Mouse (Mus musculus) cerebellum, adult 11-12 months (tissue): Measurements from ENCODE around the gene Erbb3.
A peak's percentile ranks its signal among the peaks of the same experiment; 100 is the strongest.

Experiments used
- DNase-seq: peaks from one replicate; pipeline ENCODE4 v3.0.0; 2022

Gene Erbb3

GRCm38 (mm10) chr10:128612433-128613153 lies 23.1 kb upstream of the Erbb3 start:
- peak; percentile 51 for DNase-seq

DNA sequence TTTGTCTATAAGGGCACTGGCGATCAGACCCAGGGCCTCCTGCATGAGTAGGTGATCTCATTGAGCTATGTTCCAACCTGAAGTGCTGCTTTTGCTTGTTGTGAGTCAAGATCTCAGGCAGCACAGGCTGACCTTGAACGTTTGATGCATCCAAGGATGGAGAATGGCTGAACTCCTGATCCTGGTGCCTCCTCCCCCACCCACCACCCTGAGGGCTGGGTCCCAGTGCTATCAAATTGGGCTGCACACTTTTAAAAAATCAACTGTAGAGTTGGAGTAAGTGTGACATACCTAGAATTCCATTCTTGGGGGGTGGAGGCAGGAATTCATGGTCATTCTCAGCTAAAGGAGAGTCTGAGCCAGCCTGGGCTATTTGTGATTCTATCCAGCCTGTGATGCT lies 17.0 kb upstream of the Erbb3 start:
- DNase-seq: no peak

DNA sequence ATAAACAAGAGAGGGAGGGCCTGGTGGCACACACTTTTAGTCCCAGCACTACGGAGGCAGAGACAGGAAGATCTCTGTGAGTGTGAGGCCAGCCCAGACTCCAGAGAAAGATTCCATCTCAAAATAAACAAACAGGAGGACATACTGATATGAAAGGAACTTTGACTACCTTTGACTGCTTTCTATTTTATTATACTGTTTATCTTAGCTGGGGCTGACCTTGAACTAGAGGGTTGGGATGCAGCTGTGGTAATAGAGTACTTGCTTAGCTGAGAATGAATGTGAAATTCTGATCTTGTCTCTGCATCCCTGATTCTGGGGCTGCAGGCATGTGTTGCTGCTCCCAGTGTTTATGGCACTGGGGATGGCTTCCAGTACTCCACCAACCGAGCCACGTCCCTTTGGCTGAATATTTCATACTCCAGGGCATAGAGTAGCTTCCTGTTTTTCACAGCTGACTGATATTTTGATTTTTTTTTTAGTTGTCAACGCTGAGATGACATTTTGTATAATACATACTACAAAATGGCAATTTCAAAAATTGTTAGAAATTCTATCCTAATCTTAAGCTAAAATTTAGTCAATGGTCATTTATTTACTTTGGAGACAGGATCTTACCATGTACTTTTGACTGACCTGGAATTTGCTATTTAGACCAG lies 13.1 kb upstream of the Erbb3 start:
- no peak for DNase-seq

GRCm38 (mm10) chr10:128601499-128601898 lies 12.0 kb upstream of the Erbb3 start:
- no peak for DNase-seq

GRCm38 (mm10) chr10:128598476-128598875 lies 9.0 kb upstream of the Erbb3 start:
- no peak for DNase-seq

DNA sequence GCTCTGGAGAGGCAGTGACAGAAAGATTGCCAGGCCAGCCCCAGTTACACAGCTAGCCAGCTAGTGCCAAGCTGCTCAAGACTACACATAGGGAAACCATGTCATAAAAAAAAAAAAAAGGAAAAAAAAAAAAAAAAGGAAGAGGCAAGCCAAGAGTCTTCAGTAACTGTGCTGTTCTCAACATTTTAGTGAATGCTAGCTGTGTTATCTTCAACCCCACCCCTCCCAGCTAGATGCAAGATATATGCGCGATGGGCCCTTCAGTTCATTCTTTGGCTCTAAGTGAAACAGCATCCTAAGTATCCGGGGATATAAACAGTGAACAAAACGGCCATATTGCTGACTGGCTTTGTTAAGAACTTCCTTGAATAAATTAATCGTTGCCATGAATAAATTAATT lies 3.3 kb upstream of the Erbb3 start:
- DNase-seq: no peak

- no peak for DNase-seq
Observed at GRCm38 (mm10) chr10:128591436-128591835, 2.0 kb upstream of the Erbb3 start.

GRCm38 (mm10) chr10:128590193-128590690 lies 790 bp upstream of the Erbb3 start:
- DNase-seq: no peak

DNA sequence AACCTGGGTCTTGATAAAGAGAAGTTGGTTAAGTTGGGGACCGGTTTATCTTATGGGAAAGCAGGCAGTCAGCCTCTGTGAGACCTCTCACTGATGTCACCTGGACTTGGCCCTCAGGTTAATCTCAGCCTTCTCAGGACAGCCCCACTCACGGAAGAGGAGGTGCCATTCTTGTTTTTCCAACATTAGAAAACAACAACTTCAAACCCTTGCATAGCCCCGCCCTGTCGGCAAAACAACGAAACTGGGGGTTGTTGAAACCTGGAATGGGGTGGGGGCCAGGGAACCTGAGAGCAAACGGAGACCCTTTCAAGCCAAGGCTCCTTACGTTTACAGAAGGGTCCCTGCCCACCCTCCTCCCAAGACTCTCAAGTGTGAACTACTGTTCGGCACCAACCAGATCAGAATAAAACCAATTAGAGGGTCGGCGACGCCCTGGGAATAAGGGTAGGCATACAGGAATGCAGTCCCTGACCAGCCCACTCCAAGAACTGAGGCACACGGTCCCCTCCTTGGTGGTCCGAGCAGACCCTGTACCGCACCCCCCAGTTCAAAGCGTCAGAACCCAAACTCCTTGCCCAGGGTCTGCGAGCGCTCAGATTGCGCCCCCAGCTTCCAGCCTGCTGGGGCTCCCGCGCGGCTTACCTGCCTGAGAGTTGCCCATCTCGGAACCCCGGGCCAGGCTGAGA lies 533 bp downstream of the Erbb3 start:
- no peak for DNase-seq

DNA sequence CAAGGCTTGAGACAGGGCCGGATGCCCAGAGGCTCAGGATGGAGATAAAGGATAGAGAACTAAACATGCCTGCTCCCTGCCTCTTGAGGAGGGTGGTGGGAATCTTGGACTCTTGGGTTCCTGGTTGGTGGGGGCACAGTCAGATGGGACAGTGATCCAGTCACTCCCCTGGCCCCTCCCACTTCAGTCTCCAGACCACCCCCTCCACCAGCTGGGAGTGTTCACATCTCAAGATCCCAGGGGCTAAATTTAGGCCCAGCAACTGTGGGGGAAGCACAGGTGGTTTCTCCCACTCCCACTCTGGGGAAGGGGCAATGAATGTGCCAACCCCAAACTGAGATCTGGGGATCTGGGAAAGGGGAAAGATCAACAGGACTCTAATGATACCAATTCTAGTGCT lies 1.3 kb downstream of the Erbb3 start:
- no peak for DNase-seq

- DNase-seq: no peak
Observed at GRCm38 (mm10) chr10:128587697-128588096, 1.8 kb downstream of the Erbb3 start.

DNA sequence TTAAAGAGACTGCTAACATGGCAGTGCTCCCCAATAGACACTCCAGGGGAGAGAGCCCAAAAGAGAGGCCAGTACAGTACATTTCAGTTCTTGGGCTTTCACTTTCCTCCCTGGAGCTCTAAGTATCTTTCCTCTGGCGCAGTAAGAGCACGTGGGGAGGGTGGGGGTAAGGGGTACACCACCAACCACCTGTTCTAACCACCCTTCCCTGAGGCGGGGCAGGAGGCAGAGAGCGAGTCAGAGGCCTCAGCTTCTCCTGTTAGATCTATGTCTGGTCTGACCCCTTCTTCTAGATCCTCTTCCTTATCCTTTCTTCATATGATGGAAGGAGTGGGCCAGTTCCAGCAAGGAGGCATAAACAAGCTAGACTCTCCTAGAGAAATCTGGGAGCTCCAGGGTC lies 2.3 kb downstream of the Erbb3 start:
- DNase-seq: no peak

- DNase-seq: no peak
Observed at GRCm38 (mm10) chr10:128586546-128586945, 2.9 kb downstream of the Erbb3 start.

GRCm38 (mm10) chr10:128584386-128584785 lies 5.1 kb downstream of the Erbb3 start:
- DNase-seq: no peak

- DNase-seq: peak; percentile 74
Observed at GRCm38 (mm10) chr10:128583644-128584043, 5.8 kb downstream of the Erbb3 start.

GRCm38 (mm10) chr10:128579731-128580130 lies 9.7 kb downstream of the Erbb3 start:
- no peak for DNase-seq

- no peak for DNase-seq
Observed at GRCm38 (mm10) chr10:128579298-128579697, 10.2 kb downstream of the Erbb3 start.

DNA sequence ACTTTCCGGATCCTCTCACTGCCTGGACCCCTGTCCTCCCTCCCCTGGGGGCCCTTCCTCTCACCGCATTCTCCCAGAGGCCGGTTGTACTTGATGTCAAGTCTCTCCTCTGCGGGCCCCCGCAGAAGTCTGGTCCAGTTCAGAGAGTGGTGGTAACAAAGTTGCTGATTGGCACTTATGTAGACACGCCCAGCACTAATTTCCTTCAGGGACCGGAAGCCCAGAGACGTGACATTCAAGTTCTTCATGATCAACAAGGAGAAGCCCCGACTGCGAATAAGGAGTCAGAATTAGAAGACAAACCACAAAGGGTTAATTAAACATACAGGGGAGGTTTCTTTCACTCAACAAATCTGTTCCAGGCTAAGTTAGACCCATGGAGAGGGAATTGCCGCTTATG lies 11.1 kb downstream of the Erbb3 start:
- no peak for DNase-seq

GRCm38 (mm10) chr10:128575063-128575462 lies 14.4 kb downstream of the Erbb3 start:
- DNase-seq: no peak

GRCm38 (mm10) chr10:128565788-128566531 lies 23.5 kb downstream of the Erbb3 start, which contains the start of gene Pa2g4:
TSS of gene Pa2g4 (minus strand) at chr10:128565987.
- peak; percentile 99 for DNase-seq

GRCm38 (mm10) chr10:128565206-128565787 lies 24.2 kb downstream of the Erbb3 start:
- DNase-seq: no peak

- no peak for DNase-seq
Observed at GRCm38 (mm10) chr10:128563544-128563943, 25.9 kb downstream of the Erbb3 start.

DNA sequence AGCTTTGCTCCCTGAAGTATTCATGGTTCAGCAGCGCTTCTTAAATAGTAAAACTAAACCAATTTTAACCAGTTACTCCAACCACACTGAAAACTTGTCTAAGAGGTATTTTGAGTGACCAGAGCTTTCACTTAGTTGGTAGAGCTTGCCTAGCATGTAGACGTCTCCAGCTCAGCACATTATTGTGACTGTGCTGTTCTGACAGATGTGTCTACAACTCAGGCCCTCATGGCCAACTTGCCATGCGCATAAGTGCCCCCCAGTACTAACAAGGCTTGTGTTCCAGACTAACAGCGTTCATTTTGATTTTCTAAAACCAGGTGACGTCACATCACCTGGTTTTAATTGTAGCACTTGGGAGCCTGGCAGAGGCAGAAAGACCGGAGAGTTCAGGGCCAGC lies 32.5 kb downstream of the Erbb3 start:
- DNase-seq: no peak
